Mouse (Mus musculus): ENCODE measurements at regions not wholly inside any gene's neighbourhood (a gene's known extent, or its start where the extent isn't known, plus 50 kb on each side); places are given as distances from the start of the nearest gene placed in this dataset.

GRCm38 (mm10) chr8:103489411-103489810 lies 612.0 kb upstream of the Cdh5 start:
- TF ChIP-seq EP300 (IDR thresholded peaks at IDR 0.05; ENCODE audit: low read depth) (no peak), CTCF (IDR thresholded peaks at IDR 0.05; ENCODE audit: low read depth) (no peak)
- Histone ChIP-seq H3K36me3 (replicated peaks; ENCODE audit: control insufficient read depth, insufficient read depth, low read length) (no peaks in the 10 kb centered on the region), H3K27me3 (ENCODE audit: control insufficient read depth, insufficient read depth, low read length) (no peaks in the 10 kb centered on the region), H3K4me1 (ENCODE audit: control insufficient read depth, insufficient read depth) (no peaks in the 10 kb centered on the region), H3K27ac (ENCODE audit: low read depth) (no peak overlapping the region), H3K9me3 (replicated peaks; ENCODE audit: control insufficient read depth, low read length) (no peaks in the 10 kb centered on the region), H3K4me3 (ENCODE audit: low read depth, low read length) (no peak overlapping the region), H3K9ac (replicated peaks; ENCODE audit: low read depth, low read length) (no peak overlapping the region), H3K4me2 (ENCODE audit: low read depth, low read length) (no peak overlapping the region)
- 59% methylated on average over 3 of the region's 3 CpGs for WGBS
- DNase-seq (ENCODE audit: low spot score) (no peak), ATAC-seq (ENCODE audit: insufficient read depth, low read depth) (no peak)

DNA sequence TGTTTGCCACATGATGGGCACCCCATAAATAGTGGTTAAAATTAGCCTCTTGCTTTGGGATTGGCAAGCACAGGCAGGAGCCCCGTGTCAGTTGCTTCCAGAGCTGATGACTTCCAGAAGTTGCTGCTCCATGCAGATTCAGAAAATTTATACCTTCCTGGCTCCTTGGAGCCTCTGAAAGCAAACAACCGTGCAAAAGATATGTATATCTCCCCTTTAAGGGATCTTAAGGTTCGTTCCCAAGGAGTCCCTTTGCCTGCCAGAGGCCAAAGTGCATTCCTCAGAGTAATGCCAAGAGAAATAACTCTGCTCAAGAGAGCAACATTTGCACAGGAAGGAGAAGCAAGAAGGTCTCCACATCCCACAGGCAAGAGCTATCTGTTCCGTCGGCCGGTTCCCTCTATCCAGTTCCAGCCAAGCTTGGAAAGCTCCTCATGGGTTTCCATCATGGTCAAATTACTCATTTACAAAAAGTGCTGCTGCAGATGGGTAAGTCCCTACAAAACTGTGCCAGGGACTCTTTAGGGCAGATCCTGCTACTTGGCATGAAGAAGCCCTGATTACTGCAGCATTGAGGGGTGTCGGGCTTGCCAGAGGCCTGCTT lies 608.4 kb upstream of the Cdh5 start:
- DNase-seq (ENCODE audit: low spot score) = no peak
- 50% methylated on average over 7 of the region's 7 CpGs for WGBS
- H3K9ac ChIP-seq (replicated peaks; ENCODE audit: low read depth, low read length) = no peak overlapping the region
- no peak overlapping the region for H3K4me2 ChIP-seq (ENCODE audit: low read depth, low read length)
- H3K36me3 ChIP-seq (replicated peaks; ENCODE audit: control insufficient read depth, insufficient read depth, low read length) = no peaks in the 10 kb centered on the region
- TF ChIP-seq EP300 (IDR thresholded peaks at IDR 0.05; ENCODE audit: low read depth) (no peak), CTCF (IDR thresholded peaks at IDR 0.05; ENCODE audit: low read depth) (no peak)
- no peaks in the 10 kb centered on the region for H3K9me3 ChIP-seq (replicated peaks; ENCODE audit: control insufficient read depth, low read length)
- no peak overlapping the region for H3K4me3 ChIP-seq (ENCODE audit: low read depth, low read length)
- no peaks in the 10 kb centered on the region for H3K27me3 ChIP-seq (ENCODE audit: control insufficient read depth, insufficient read depth, low read length)
- no peak for ATAC-seq (ENCODE audit: insufficient read depth, low read depth)
- no peak overlapping the region for H3K27ac ChIP-seq (ENCODE audit: low read depth)
- H3K4me1 ChIP-seq (ENCODE audit: control insufficient read depth, insufficient read depth) = no peaks in the 10 kb centered on the region

- Histone ChIP-seq H3K4me2 (ENCODE audit: low read depth, low read length) (no peak overlapping the region), H3K9ac (replicated peaks; ENCODE audit: low read depth, low read length) (no peak overlapping the region), H3K9me3 (replicated peaks; ENCODE audit: control insufficient read depth, low read length) (no peaks in the 10 kb centered on the region), H3K4me1 (ENCODE audit: control insufficient read depth, insufficient read depth) (no peaks in the 10 kb centered on the region), H3K27me3 (ENCODE audit: control insufficient read depth, insufficient read depth, low read length) (no peaks in the 10 kb centered on the region), H3K27ac (ENCODE audit: low read depth) (no peak overlapping the region), H3K36me3 (replicated peaks; ENCODE audit: control insufficient read depth, insufficient read depth, low read length) (no peaks in the 10 kb centered on the region), H3K4me3 (ENCODE audit: low read depth, low read length) (no peak overlapping the region)
- TF ChIP-seq EP300 (IDR thresholded peaks at IDR 0.05; ENCODE audit: low read depth) (no peak), CTCF (IDR thresholded peaks at IDR 0.05; ENCODE audit: low read depth) (no peak)
- DNase-seq (ENCODE audit: low spot score) (no peak), ATAC-seq (ENCODE audit: insufficient read depth, low read depth) (no peak)
- WGBS = 58% methylated on average over 4 of the region's 4 CpGs
These were observed 607.4 kb upstream of the Cdh5 start for GRCm38 (mm10) chr8:103493932-103494493.

GRCm38 (mm10) chr8:103494670-103495069 lies 606.8 kb upstream of the Cdh5 start:
- H3K36me3 ChIP-seq (replicated peaks; ENCODE audit: control insufficient read depth, insufficient read depth, low read length) = no peaks in the 10 kb centered on the region
- 19% methylated on average over 1 of the region's 1 CpGs for WGBS
- DNase-seq (ENCODE audit: low spot score) (no peak), ATAC-seq (ENCODE audit: insufficient read depth, low read depth) (no peak)
- H3K9ac ChIP-seq (replicated peaks; ENCODE audit: low read depth, low read length) = no peak overlapping the region
- no peak overlapping the region for H3K4me2 ChIP-seq (ENCODE audit: low read depth, low read length)
- no peaks in the 10 kb centered on the region for H3K27me3 ChIP-seq (ENCODE audit: control insufficient read depth, insufficient read depth, low read length)
- H3K4me3 ChIP-seq (ENCODE audit: low read depth, low read length) = no peak overlapping the region
- no peaks in the 10 kb centered on the region for H3K4me1 ChIP-seq (ENCODE audit: control insufficient read depth, insufficient read depth)
- no peaks in the 10 kb centered on the region for H3K9me3 ChIP-seq (replicated peaks; ENCODE audit: control insufficient read depth, low read length)
- no peak overlapping the region for H3K27ac ChIP-seq (ENCODE audit: low read depth)
- TF ChIP-seq CTCF (IDR thresholded peaks at IDR 0.05; ENCODE audit: low read depth) = no peak
- TF ChIP-seq EP300 (IDR thresholded peaks at IDR 0.05; ENCODE audit: low read depth) = no peak

- TF ChIP-seq CTCF (IDR thresholded peaks at IDR 0.05; ENCODE audit: low read depth) = no peak
- Histone ChIP-seq H3K9me3 (replicated peaks; ENCODE audit: control insufficient read depth, low read length) (no peaks in the 10 kb centered on the region), H3K4me2 (ENCODE audit: low read depth, low read length) (no peak overlapping the region), H3K4me3 (ENCODE audit: low read depth, low read length) (no peak overlapping the region), H3K27ac (ENCODE audit: low read depth) (no peak overlapping the region), H3K27me3 (ENCODE audit: control insufficient read depth, insufficient read depth, low read length) (no peaks in the 10 kb centered on the region), H3K36me3 (replicated peaks; ENCODE audit: control insufficient read depth, insufficient read depth, low read length) (no peaks in the 10 kb centered on the region), H3K9ac (replicated peaks; ENCODE audit: low read depth, low read length) (no peak overlapping the region), H3K4me1 (ENCODE audit: control insufficient read depth, insufficient read depth) (no peaks in the 10 kb centered on the region)
- DNase-seq (ENCODE audit: low spot score) = no peak
- 59% methylated on average over 2 of the region's 2 CpGs for WGBS
- no peak for ATAC-seq (ENCODE audit: insufficient read depth, low read depth)
These were observed 600.1 kb upstream of the Cdh5 start for GRCm38 (mm10) chr8:103501328-103501727.
